Comparison of ENCODE assay signal across 16 mouse cellular contexts in genomic region chr6:85329666-85330185, GRCm38 (mm10).
"Had no signal": no experiment of that assay in that cellular context is flagged by ENCODE, and none has a peak within 500 bp of the region (broad histone marks: within the 10 kb centered on the region; RNA-seq: fewer than 3 reads in every experiment).

No protein-coding gene starts in this region.

- ATAC-seq: lung, postnatal 0 days; midbrain, embryonic 13.5 days; midbrain, embryonic 15.5 days had no signal

- H3K27ac ChIP-seq: lung, embryonic 15.5 days; macrophage; midbrain, embryonic 13.5 days; midbrain, embryonic 15.5 days; neural tube, embryonic 12.5 days; stomach, embryonic 15.5 days; stomach, postnatal 0 days had no signal

- H3K4me2 ChIP-seq: lung, embryonic 15.5 days; midbrain, embryonic 11.5 days; midbrain, embryonic 13.5 days; midbrain, embryonic 15.5 days; neural tube, embryonic 12.5 days; stomach, embryonic 15.5 days had no signal

- H3K9ac ChIP-seq: lung, embryonic 15.5 days; midbrain, embryonic 13.5 days; midbrain, embryonic 15.5 days; neural tube, embryonic 12.5 days; stomach, embryonic 15.5 days had no signal

- H3K9me3 ChIP-seq: lung, embryonic 15.5 days; megakaryocyte, embryonic 14.5 days; midbrain, embryonic 13.5 days; midbrain, embryonic 15.5 days; neural tube, embryonic 12.5 days; stomach, embryonic 15.5 days had no signal

- H3K4me3 ChIP-seq: lung, embryonic 15.5 days; megakaryocyte, embryonic 14.5 days; midbrain, embryonic 13.5 days; midbrain, embryonic 15.5 days; neural tube, embryonic 12.5 days; stomach, embryonic 15.5 days had no signal

- DNase-seq: lung, adult 2 months; lung, postnatal 14 days; lung, postnatal 36 days; right cerebral cortex, postnatal 14 days; thymus, adult 2 months; thymus, postnatal 25 days had no signal

- H3K36me3 ChIP-seq: lung, embryonic 15.5 days; midbrain, embryonic 13.5 days; midbrain, embryonic 15.5 days; neural tube, embryonic 12.5 days; stomach, embryonic 15.5 days had no signal

- H3K27me3 ChIP-seq: lung, embryonic 15.5 days; stomach, embryonic 15.5 days had no signal
